ENCODE assay signal across 8 mouse cellular contexts in genomic region chr19:53529705-53530562, GRCm38 (mm10). TPM values are rescaled to one million over a fixed set of nuclear protein-coding genes. Genes with fewer than 3 reads are reported as not detected.
DNase-seq lines count a peak whose midpoint lies in the region; ATAC-seq lines count a peak whose summit lies in the region.

No protein-coding gene starts in this region.

- H3K4me1 ChIP-seq in heart, embryonic 12.5 days (replicated peaks), result peaks cover 47% of the 10 kb centered on the region
- peaks cover 15% of the 10 kb centered on the region for H3K4me1 ChIP-seq in stomach, embryonic 15.5 days

- H3K9ac ChIP-seq in heart, embryonic 12.5 days, result peak overlapping the region; percentile 83
- peak overlapping the region; percentile 10; the same call in 1 of the 2 replicates for H3K9ac ChIP-seq in stomach, embryonic 15.5 days

- ATAC-seq in heart, embryonic 12.5 days (ENCODE audit: insufficient number of reproducible peaks, low FRiP score), result peak; percentile 19; the same call in 1 of the 2 replicates
- peak; percentile 13; the same call in 1 of the 2 replicates for ATAC-seq in megakaryocyte progenitor cell, adult 5-6 weeks (replicated peaks; ENCODE audit: poor library complexity)
- ATAC-seq in stomach, embryonic 15.5 days (ENCODE audit: insufficient read depth, low FRiP score, low read depth), result peak; percentile 32; the same call in 1 of the 2 replicates

- peak overlapping the region; percentile 85; the same call in 1 of the 2 replicates for H3K27ac ChIP-seq in heart, embryonic 12.5 days (ENCODE audit: poor library complexity, severe bottlenecking)
- H3K27ac ChIP-seq in stomach, embryonic 15.5 days, result no peak overlapping the region

- peak overlapping the region; percentile 76 for H3K4me3 ChIP-seq in heart, embryonic 12.5 days
- peak overlapping the region; percentile 73 for H3K4me3 ChIP-seq in stomach, embryonic 15.5 days (replicated peaks)

- DNase-seq in heart, adult 18-20 months, result peak; percentile 33 to 54
- no peak for DNase-seq in heart, adult 8-10 months (ENCODE audit: low spot score)
- peak; percentile 56 for DNase-seq in cerebellum, adult 8-10 months
- peak; percentile 44 for DNase-seq in kidney, postnatal 14 days
- DNase-seq in gastrocnemius, postnatal 25 days, result no peak

- H3K4me2 ChIP-seq in heart, embryonic 12.5 days, result peak overlapping the region; percentile 96
- H3K4me2 ChIP-seq in stomach, embryonic 15.5 days, result peak overlapping the region; percentile 81

- 2% methylated on average over 31 of the region's 31 CpGs for WGBS in heart, embryonic 12.5 days
- WGBS in stomach, embryonic 15.5 days, result 10% methylated on average over 31 of the region's 31 CpGs

- peaks cover 11% of the 10 kb centered on the region for H3K36me3 ChIP-seq in heart, embryonic 12.5 days
- H3K36me3 ChIP-seq in stomach, embryonic 15.5 days, result no peaks in the 10 kb centered on the region

- H3K27me3 ChIP-seq in heart, embryonic 12.5 days (replicated peaks), result no peaks in the 10 kb centered on the region
- H3K27me3 ChIP-seq in stomach, embryonic 15.5 days (replicated peaks), result peaks cover 5% of the 10 kb centered on the region; the same call in 1 of the 2 replicates

- no peaks in the 10 kb centered on the region for H3K9me3 ChIP-seq in heart, embryonic 12.5 days (replicated peaks)
- no peaks in the 10 kb centered on the region for H3K9me3 ChIP-seq in stomach, embryonic 15.5 days

RNA-seq across cellular contexts. Expression of gene Dusp5, which starts 1.0 kb away (rescaled TPM):
- total RNA-seq in heart, adult 18-20 months (2021), result 1 to 10 TPM; 3.3 to 4.2 TPM
- total RNA-seq in heart, adult 8-10 months (2022), result 1 to 10 TPM; 3.1 to 5.6 (median 4.2) TPM
- 12.4 and 14.3 TPM in 2 replicates for polyA plus RNA-seq in heart, embryonic 12.5 days (2016; fragmentation: Nextera tagmentation; extraction: Ambion mirVana)
- 6.8 and 7.1 TPM in 2 replicates for total RNA-seq in megakaryocyte progenitor cell, adult 5-6 weeks (2015)
- 3.4 and 6.0 TPM in 2 replicates for total RNA-seq in megakaryocyte progenitor cell, adult 5-6 weeks (2017)
- polyA plus RNA-seq in stomach, embryonic 15.5 days (2015; fragmentation: Nextera tagmentation; extraction: Ambion mirVana), result 7.2 and 7.4 TPM in 2 replicates
- 1 to 10 TPM; 1.7 to 1.8 TPM for total RNA-seq in gastrocnemius, postnatal 25 days (2021)

RNA-seq across cellular contexts. Expression of gene Nutf2-ps1, which starts 58.9 kb away (rescaled TPM):
- 10 to 100 TPM; 61.0 to 86.5 TPM for total RNA-seq in heart, adult 18-20 months (2021)
- total RNA-seq in heart, adult 8-10 months (2022), result 100 to 1,000 TPM in 1 of 4 experiments, 10 to 100 TPM in 3; 72.8 to 105 (median 87.4) TPM
- polyA plus RNA-seq in heart, embryonic 12.5 days (2016; fragmentation: Nextera tagmentation; extraction: Ambion mirVana), result 314 and 321 TPM in 2 replicates
- 60.9 and 62.8 TPM in 2 replicates for total RNA-seq in megakaryocyte progenitor cell, adult 5-6 weeks (2015)
- total RNA-seq in megakaryocyte progenitor cell, adult 5-6 weeks (2017), result 141 and 174 TPM in 2 replicates
- polyA plus RNA-seq in stomach, embryonic 15.5 days (2015; fragmentation: Nextera tagmentation; extraction: Ambion mirVana), result 377 and 407 TPM in 2 replicates
- total RNA-seq in gastrocnemius, postnatal 25 days (2021), result 10 to 100 TPM; 42.5 to 67.6 TPM

Comparison
In these comparisons a context has a peak if more than half of its experiments do, and no peak if none do; other contexts are left out.
1. DNase-seq: peak in heart, adult 18-20 months (2 of 2), cerebellum, adult 8-10 months (single experiment) and kidney, postnatal 14 days (single experiment); none in heart, adult 8-10 months (single experiment) and gastrocnemius, postnatal 25 days (single experiment).
2. Peak in every context shown above with its lines, with median percentiles within 50 percentile points of each other: ATAC-seq.